Mouse (Mus musculus): Measurements from ENCODE around the gene Etv6. TPM values are rescaled to one million over a fixed set of nuclear protein-coding genes. Genes with fewer than 3 reads are reported as not detected.

Etv6 gene
- polyA plus RNA-seq, 1 experiment from 2014 or later = 5.9 TPM

GRCm38 (mm10) chr6:134273884-134274283 is 238.4 kb downstream of the Etv6 start:
- Histone ChIP-seq H3K4me2 (replicated peaks; ENCODE audit: low read depth) (no peak overlapping the region), H3K9me3 (ENCODE audit: control insufficient read depth, low read length) (no peaks in the 10 kb centered on the region), H3K27me3 (ENCODE audit: control insufficient read depth, insufficient read depth, low read length) (no peaks in the 10 kb centered on the region), H3K4me3 (ENCODE audit: low read depth, low read length) (no peak overlapping the region), H3K27ac (replicated peaks) (no peak overlapping the region), H3K36me3 (ENCODE audit: control insufficient read depth, insufficient read depth, low read length) (no peaks in the 10 kb centered on the region), H3K4me1 (replicated peaks; ENCODE audit: control insufficient read depth, insufficient read depth) (no peaks in the 10 kb centered on the region), H3K9ac (ENCODE audit: low read length) (no peak overlapping the region)
- ATAC-seq (ENCODE audit: low FRiP score, low TSS enrichment) (no peak), DNase-seq (ENCODE audit: low spot score) (no peak)
- TF ChIP-seq CTCF (IDR thresholded peaks at IDR 0.05; ENCODE audit: low read depth) (no peak), EP300 (optimal IDR thresholded peaks at IDR 0.05) (no peak)
- WGBS = 89% methylated on average over 2 of the region's 2 CpGs

GRCm38 (mm10) chr6:134276954-134277353 is 241.5 kb downstream of the Etv6 start:
- 75% methylated on average over 2 of the region's 2 CpGs for WGBS
- no peak for ATAC-seq (ENCODE audit: low FRiP score, low TSS enrichment)
- H3K9me3 ChIP-seq (ENCODE audit: control insufficient read depth, low read length) = no peaks in the 10 kb centered on the region

DNA sequence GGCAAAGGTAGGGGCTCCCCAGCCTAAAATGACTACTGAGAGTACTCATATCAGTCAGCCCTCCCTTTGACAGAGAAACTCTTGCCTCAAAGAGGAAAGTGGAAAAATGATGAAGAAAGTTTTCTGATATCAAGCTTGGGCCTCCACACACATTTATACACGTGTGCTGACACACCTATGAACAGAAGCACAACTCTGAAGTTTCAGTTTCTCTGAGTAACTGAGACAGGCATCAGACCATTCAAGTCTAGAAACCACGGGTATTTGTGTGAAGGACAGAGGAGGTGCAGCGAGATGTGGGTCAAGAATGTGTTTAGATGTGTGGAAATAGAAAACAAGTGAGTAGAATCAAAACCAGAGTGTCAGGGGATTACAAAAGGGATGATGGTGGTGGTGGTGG is 246.6 kb downstream of the Etv6 start:
- no peaks in the 10 kb centered on the region for H3K4me1 ChIP-seq (replicated peaks; ENCODE audit: control insufficient read depth, insufficient read depth)
- no peak overlapping the region for H3K9ac ChIP-seq (ENCODE audit: low read length)
- WGBS = 80% methylated on average over 3 of the region's 3 CpGs
- no peak for TF ChIP-seq EP300 (optimal IDR thresholded peaks at IDR 0.05)
- TF ChIP-seq CTCF (IDR thresholded peaks at IDR 0.05; ENCODE audit: low read depth) = no peak
- H3K4me2 ChIP-seq (replicated peaks; ENCODE audit: low read depth) = no peak overlapping the region
- H3K4me3 ChIP-seq (ENCODE audit: low read depth, low read length) = no peak overlapping the region
- no peaks in the 10 kb centered on the region for H3K9me3 ChIP-seq (ENCODE audit: control insufficient read depth, low read length)
- no peaks in the 10 kb centered on the region for H3K36me3 ChIP-seq (ENCODE audit: control insufficient read depth, insufficient read depth, low read length)
- H3K27ac ChIP-seq (replicated peaks) = no peak overlapping the region
- H3K27me3 ChIP-seq (ENCODE audit: control insufficient read depth, insufficient read depth, low read length) = no peaks in the 10 kb centered on the region
- DNase-seq (ENCODE audit: low spot score) (no peak), ATAC-seq (ENCODE audit: low FRiP score, low TSS enrichment) (no peak)

More at GRCm38 (mm10) chr6:134276954-134277353, 241.5 kb downstream of the Etv6 start:
- DNase-seq (ENCODE audit: low spot score) = no peak
- Histone ChIP-seq H3K9ac (ENCODE audit: low read length) (no peak overlapping the region), H3K4me3 (ENCODE audit: low read depth, low read length) (no peak overlapping the region), H3K36me3 (ENCODE audit: control insufficient read depth, insufficient read depth, low read length) (no peaks in the 10 kb centered on the region), H3K27me3 (ENCODE audit: control insufficient read depth, insufficient read depth, low read length) (no peaks in the 10 kb centered on the region), H3K27ac (replicated peaks) (no peak overlapping the region), H3K4me2 (replicated peaks; ENCODE audit: low read depth) (no peak overlapping the region), H3K4me1 (replicated peaks; ENCODE audit: control insufficient read depth, insufficient read depth) (no peaks in the 10 kb centered on the region)
- TF ChIP-seq EP300 (optimal IDR thresholded peaks at IDR 0.05) (no peak), CTCF (IDR thresholded peaks at IDR 0.05; ENCODE audit: low read depth) (no peak)

- no peaks in the 10 kb centered on the region for H3K9me3 ChIP-seq (ENCODE audit: control insufficient read depth, low read length)
- DNase-seq (ENCODE audit: low spot score) = no peak
- TF ChIP-seq EP300 (optimal IDR thresholded peaks at IDR 0.05) = no peak
- no peak for TF ChIP-seq CTCF (IDR thresholded peaks at IDR 0.05; ENCODE audit: low read depth)
- no peak overlapping the region for H3K9ac ChIP-seq (ENCODE audit: low read length)
- no peak overlapping the region for H3K4me3 ChIP-seq (ENCODE audit: low read depth, low read length)
- ATAC-seq (ENCODE audit: low FRiP score, low TSS enrichment) = no peak
- H3K27me3 ChIP-seq (ENCODE audit: control insufficient read depth, insufficient read depth, low read length) = no peaks in the 10 kb centered on the region
- H3K36me3 ChIP-seq (ENCODE audit: control insufficient read depth, insufficient read depth, low read length) = no peaks in the 10 kb centered on the region
- 80% methylated on average over 3 of the region's 3 CpGs for WGBS
- no peak overlapping the region for H3K27ac ChIP-seq (replicated peaks)
- H3K4me1 ChIP-seq (replicated peaks; ENCODE audit: control insufficient read depth, insufficient read depth) = no peaks in the 10 kb centered on the region
- no peak overlapping the region for H3K4me2 ChIP-seq (replicated peaks; ENCODE audit: low read depth)
Observed at GRCm38 (mm10) chr6:134291823-134292222, 256.3 kb downstream of the Etv6 start.

DNA sequence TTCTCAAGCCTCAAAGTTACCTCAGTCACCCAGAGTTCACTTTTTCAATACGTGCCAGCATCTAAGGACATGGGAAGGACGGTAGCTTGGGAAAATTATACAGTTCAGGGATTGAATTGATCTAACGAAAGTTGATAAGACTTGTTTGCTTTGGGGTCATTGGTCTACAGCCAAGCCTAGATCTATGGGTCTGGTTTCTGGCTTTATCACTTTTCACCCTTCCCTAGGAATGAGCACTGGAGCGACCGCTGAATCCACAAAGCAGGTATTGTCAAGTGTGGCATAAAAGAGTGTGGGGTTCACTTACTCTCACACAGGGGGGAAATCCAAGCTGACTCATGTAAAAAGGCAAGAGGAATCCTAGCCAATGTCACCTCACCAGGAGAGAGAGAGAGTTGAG is 256.9 kb downstream of the Etv6 start:
- DNase-seq (ENCODE audit: low spot score) (no peak), ATAC-seq (ENCODE audit: low FRiP score, low TSS enrichment) (no peak)
- no peak overlapping the region for H3K4me3 ChIP-seq (ENCODE audit: low read depth, low read length)
- H3K27ac ChIP-seq (replicated peaks) = no peak overlapping the region
- H3K27me3 ChIP-seq (ENCODE audit: control insufficient read depth, insufficient read depth, low read length) = no peaks in the 10 kb centered on the region
- H3K9ac ChIP-seq (ENCODE audit: low read length) = no peak overlapping the region
- H3K9me3 ChIP-seq (ENCODE audit: control insufficient read depth, low read length) = no peaks in the 10 kb centered on the region
- no peak overlapping the region for H3K4me2 ChIP-seq (replicated peaks; ENCODE audit: low read depth)
- TF ChIP-seq EP300 (optimal IDR thresholded peaks at IDR 0.05) = no peak
- no peak for TF ChIP-seq CTCF (IDR thresholded peaks at IDR 0.05; ENCODE audit: low read depth)
- no peaks in the 10 kb centered on the region for H3K4me1 ChIP-seq (replicated peaks; ENCODE audit: control insufficient read depth, insufficient read depth)
- 68% methylated on average over 5 of the region's 5 CpGs for WGBS
- no peaks in the 10 kb centered on the region for H3K36me3 ChIP-seq (ENCODE audit: control insufficient read depth, insufficient read depth, low read length)

GRCm38 (mm10) chr6:134293615-134294508 is 258.4 kb downstream of the Etv6 start:
- ATAC-seq (ENCODE audit: low FRiP score, low TSS enrichment) (peak; percentile 79; the same call in 1 of the 2 replicates), DNase-seq (ENCODE audit: low spot score) (peak; percentile 43)
- Histone ChIP-seq H3K36me3 (ENCODE audit: control insufficient read depth, insufficient read depth, low read length) (no peaks in the 10 kb centered on the region), H3K4me1 (replicated peaks; ENCODE audit: control insufficient read depth, insufficient read depth) (no peaks in the 10 kb centered on the region), H3K4me2 (replicated peaks; ENCODE audit: low read depth) (no peak overlapping the region), H3K9ac (ENCODE audit: low read length) (no peak overlapping the region), H3K9me3 (ENCODE audit: control insufficient read depth, low read length) (no peaks in the 10 kb centered on the region), H3K27me3 (ENCODE audit: control insufficient read depth, insufficient read depth, low read length) (no peaks in the 10 kb centered on the region), H3K4me3 (ENCODE audit: low read depth, low read length) (no peak overlapping the region), H3K27ac (replicated peaks) (no peak overlapping the region)
- WGBS = 36% methylated on average over 9 of the region's 9 CpGs
- no peak for TF ChIP-seq CTCF (IDR thresholded peaks at IDR 0.05; ENCODE audit: low read depth)
- no peak for TF ChIP-seq EP300 (optimal IDR thresholded peaks at IDR 0.05)
